Mouse (Mus musculus) bone marrow, adult 2 months (tissue): ENCODE results near the gene Mxra8.

Experiments
- CTCF ChIP-seq: fragments of 200-500 bp; IDR thresholded peaks from 2 replicates; pipeline ENCODE4 v1.5.1; 2011; ENCODE audit warnings: low read length, control low read depth; ENCODE audit not compliant: control insufficient read depth, insufficient read depth
- POLR2A ChIP-seq: fragments of 200-500 bp; IDR thresholded peaks from 2 replicates; pipeline ENCODE4 v1.6.1; 2011; ENCODE audit warnings: low read depth, mild to moderate bottlenecking, control low read depth, low read length, borderline replicate concordance; ENCODE audit not compliant: control insufficient read depth

- 0 out of 2 replicates have a peak, but pooled peaks have one; percentile 3 for TF ChIP-seq POLR2A
- TF ChIP-seq CTCF: 0 out of 2 replicates have a peak, but pooled peaks have one; percentile 2
These were observed 52.1 kb downstream of the Mxra8 start, which contains the start of the genes Pusl1 and Acap3 for GRCm38 (mm10) chr4:155891551-155892001.
